Mouse (Mus musculus): ENCODE measurements around the gene Cyp2ab1. TPM values are rescaled to one million over a fixed set of nuclear protein-coding genes. Genes with fewer than 3 reads are reported as not detected.
"Not testable (repeated sequence)": the region's sequence is repeated elsewhere in the genome, so short reads cannot be mapped to it uniquely, and the experiment has no call there.

Cyp2ab1 gene
- not detected in 2 replicates for polyA plus RNA-seq (2014; fragmentation: Nextera tagmentation; extraction: Ambion mirVana)

GRCm38 (mm10) chr16:20325286-20325685 lies at the start of gene Cyp2ab1:
TSS of gene Cyp2ab1 (minus strand) at chr16:20325404.
- 65% methylated on average over 5 of the region's 5 CpGs for WGBS
- no peak for DNase-seq (ENCODE audit: low spot score)
- H3K4me3 ChIP-seq (ENCODE audit: low read depth, low read length), result no peak within 1 kb of the TSS
- H3K27ac ChIP-seq (ENCODE audit: low read depth), result no peak within 1 kb of the TSS
- H3K4me1 ChIP-seq (replicated peaks; ENCODE audit: control insufficient read depth, insufficient read depth, low read length), result no peaks in the 10 kb centered on the region
- H3K36me3 ChIP-seq (ENCODE audit: control insufficient read depth, insufficient read depth, low read length), result no peaks in the 10 kb centered on the region
- no peak within 1 kb of the TSS for H3K9ac ChIP-seq (ENCODE audit: low read length)
- no peak within 1 kb of the TSS for H3K4me2 ChIP-seq (ENCODE audit: low read length)
- H3K27me3 ChIP-seq (replicated peaks; ENCODE audit: control insufficient read depth, insufficient read depth, low read length), result no peaks in the 10 kb centered on the region
- H3K9me3 ChIP-seq (ENCODE audit: control insufficient read depth, low read length), result no peaks in the 10 kb centered on the region
- ATAC-seq (replicated peaks; ENCODE audit: low FRiP score, low TSS enrichment, low read depth), result no peak

- DNase-seq (ENCODE audit: low spot score) (no peak), ATAC-seq (replicated peaks; ENCODE audit: low FRiP score, low TSS enrichment, low read depth) (no peak)
- Histone ChIP-seq H3K4me1 (replicated peaks; ENCODE audit: control insufficient read depth, insufficient read depth, low read length) (no peaks in the 10 kb centered on the region), H3K27ac (ENCODE audit: low read depth) (no peak overlapping the region), H3K36me3 (ENCODE audit: control insufficient read depth, insufficient read depth, low read length) (peaks cover 62% of the 10 kb centered on the region), H3K9ac (ENCODE audit: low read length) (no peak overlapping the region), H3K4me2 (ENCODE audit: low read length) (no peak overlapping the region), H3K9me3 (ENCODE audit: control insufficient read depth, low read length) (no peaks in the 10 kb centered on the region), H3K4me3 (ENCODE audit: low read depth, low read length) (no peak overlapping the region), H3K27me3 (replicated peaks; ENCODE audit: control insufficient read depth, insufficient read depth, low read length) (no peaks in the 10 kb centered on the region)
- 69% methylated on average over 4 of the region's 4 CpGs for WGBS
These were observed 46.5 kb upstream of the Cyp2ab1 start for GRCm38 (mm10) chr16:20371731-20372130.

DNA sequence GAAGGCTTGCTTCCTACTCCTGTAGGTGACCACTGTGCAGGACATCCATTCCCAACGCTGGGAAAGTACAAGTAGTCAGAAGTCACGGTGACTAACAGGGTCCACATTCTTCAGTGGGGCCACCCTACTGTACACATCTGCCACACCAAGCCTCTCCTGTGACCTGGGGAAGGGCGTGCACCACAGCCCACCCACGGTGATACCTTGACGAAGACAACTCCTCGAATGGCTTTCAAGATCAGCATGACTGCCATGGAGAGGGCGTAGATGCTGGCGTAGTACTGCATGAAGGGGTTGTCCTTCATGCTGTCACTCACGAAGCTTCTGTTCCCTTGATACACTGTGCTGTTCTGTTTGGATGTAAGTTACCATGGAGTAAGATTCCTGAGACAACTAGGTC lies 43.0 kb upstream of the Cyp2ab1 start:
- ATAC-seq (replicated peaks; ENCODE audit: low FRiP score, low TSS enrichment, low read depth), result no peak
- no peak overlapping the region for H3K9ac ChIP-seq (ENCODE audit: low read length)
- peaks cover 67% of the 10 kb centered on the region for H3K36me3 ChIP-seq (ENCODE audit: control insufficient read depth, insufficient read depth, low read length)
- 91% methylated on average over 9 of the region's 9 CpGs for WGBS
- no peaks in the 10 kb centered on the region for H3K4me1 ChIP-seq (replicated peaks; ENCODE audit: control insufficient read depth, insufficient read depth, low read length)
- H3K4me3 ChIP-seq (ENCODE audit: low read depth, low read length), result no peak overlapping the region
- H3K9me3 ChIP-seq (ENCODE audit: control insufficient read depth, low read length), result no peaks in the 10 kb centered on the region
- no peak for DNase-seq (ENCODE audit: low spot score)
- H3K4me2 ChIP-seq (ENCODE audit: low read length), result no peak overlapping the region
- H3K27ac ChIP-seq (ENCODE audit: low read depth), result no peak overlapping the region
- no peaks in the 10 kb centered on the region for H3K27me3 ChIP-seq (replicated peaks; ENCODE audit: control insufficient read depth, insufficient read depth, low read length)

DNA sequence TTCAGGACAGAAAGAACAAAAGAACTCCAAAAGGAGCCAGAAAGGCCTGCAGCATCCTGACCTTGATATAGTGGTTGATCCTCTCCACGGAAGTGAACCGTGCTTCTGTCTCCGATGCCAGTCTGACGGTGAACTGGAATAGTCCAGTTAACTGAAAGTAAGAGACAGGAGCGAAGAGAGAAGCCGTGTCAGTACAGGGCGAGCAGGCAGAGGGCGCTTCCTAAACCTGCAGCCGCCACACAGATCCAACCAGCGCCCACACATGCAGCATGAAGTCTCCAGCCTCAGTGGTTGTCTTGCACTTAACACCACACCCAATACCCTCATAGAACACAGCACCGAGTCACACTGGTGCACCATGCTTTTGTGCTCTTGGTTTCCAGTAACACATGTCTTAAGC lies 36.9 kb upstream of the Cyp2ab1 start:
- 90% methylated on average over 11 of the region's 11 CpGs for WGBS
- Histone ChIP-seq H3K4me2 (ENCODE audit: low read length) (no peak overlapping the region), H3K36me3 (ENCODE audit: control insufficient read depth, insufficient read depth, low read length) (peaks cover 74% of the 10 kb centered on the region), H3K9ac (ENCODE audit: low read length) (no peak overlapping the region), H3K27ac (ENCODE audit: low read depth) (no peak overlapping the region), H3K4me1 (replicated peaks; ENCODE audit: control insufficient read depth, insufficient read depth, low read length) (no peaks in the 10 kb centered on the region), H3K27me3 (replicated peaks; ENCODE audit: control insufficient read depth, insufficient read depth, low read length) (no peaks in the 10 kb centered on the region), H3K9me3 (ENCODE audit: control insufficient read depth, low read length) (no peaks in the 10 kb centered on the region), H3K4me3 (ENCODE audit: low read depth, low read length) (no peak overlapping the region)
- ATAC-seq (replicated peaks; ENCODE audit: low FRiP score, low TSS enrichment, low read depth) (no peak), DNase-seq (ENCODE audit: low spot score) (no peak)

GRCm38 (mm10) chr16:20361496-20361895 lies 36.3 kb upstream of the Cyp2ab1 start:
- H3K4me2 ChIP-seq (ENCODE audit: low read length); H3K27me3 ChIP-seq (replicated peaks; ENCODE audit: control insufficient read depth, insufficient read depth, low read length); H3K9me3 ChIP-seq (ENCODE audit: control insufficient read depth, low read length); H3K27ac ChIP-seq (ENCODE audit: low read depth); H3K4me1 ChIP-seq (replicated peaks; ENCODE audit: control insufficient read depth, insufficient read depth, low read length); H3K9ac ChIP-seq (ENCODE audit: low read length); ATAC-seq (replicated peaks; ENCODE audit: low FRiP score, low TSS enrichment, low read depth); DNase-seq (ENCODE audit: low spot score); H3K4me3 ChIP-seq (ENCODE audit: low read depth, low read length): not testable (repeated sequence)
- WGBS, result 94% methylated on average over 3 of the region's 3 CpGs
- peaks cover 75% of the 10 kb centered on the region for H3K36me3 ChIP-seq (ENCODE audit: control insufficient read depth, insufficient read depth, low read length)

DNA sequence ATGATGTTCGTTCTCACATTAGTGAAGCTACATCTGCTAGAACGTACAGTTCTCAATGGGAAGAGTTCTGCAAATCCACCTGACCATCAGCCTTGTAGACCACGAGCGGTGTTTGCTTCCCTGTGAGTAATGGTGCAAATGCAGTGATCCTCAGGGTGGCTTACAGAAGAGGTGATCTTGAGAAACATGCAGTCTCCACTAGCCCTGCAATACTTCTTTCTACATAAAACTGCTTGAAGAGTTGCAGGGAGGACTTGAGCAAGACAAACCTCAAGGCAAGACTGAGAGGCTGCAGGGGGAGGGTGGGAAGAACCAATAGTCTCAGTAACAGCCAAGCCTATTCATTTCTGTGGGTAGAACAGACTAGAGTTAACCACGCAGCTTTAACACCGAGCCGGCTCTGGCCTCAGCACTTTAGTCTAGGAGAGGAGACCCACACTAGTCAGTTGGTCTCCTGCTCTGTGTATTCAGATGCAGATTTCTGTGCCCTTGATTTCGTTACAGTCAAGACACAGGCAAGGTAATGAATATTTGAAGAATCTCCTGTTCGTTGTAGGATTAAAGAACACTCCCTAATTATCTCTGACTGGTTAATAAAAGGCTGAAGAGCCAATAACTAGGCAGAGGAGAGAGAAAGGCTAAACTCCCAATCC lies 34.6 kb upstream of the Cyp2ab1 start:
- ATAC-seq (replicated peaks; ENCODE audit: low FRiP score, low TSS enrichment, low read depth), result no peak
- Histone ChIP-seq H3K36me3 (ENCODE audit: control insufficient read depth, insufficient read depth, low read length) (peaks cover 75% of the 10 kb centered on the region), H3K4me1 (replicated peaks; ENCODE audit: control insufficient read depth, insufficient read depth, low read length) (no peaks in the 10 kb centered on the region), H3K9me3 (ENCODE audit: control insufficient read depth, low read length) (no peaks in the 10 kb centered on the region), H3K27ac (ENCODE audit: low read depth) (no peak overlapping the region), H3K4me2 (ENCODE audit: low read length) (no peak overlapping the region), H3K4me3 (ENCODE audit: low read depth, low read length) (no peak overlapping the region), H3K9ac (ENCODE audit: low read length) (no peak overlapping the region), H3K27me3 (replicated peaks; ENCODE audit: control insufficient read depth, insufficient read depth, low read length) (no peaks in the 10 kb centered on the region)
- WGBS, result 89% methylated on average over 9 of the region's 9 CpGs
- DNase-seq (ENCODE audit: low spot score), result no peak

- H3K4me2 ChIP-seq (ENCODE audit: low read length), result no peak overlapping the region
- no peak overlapping the region for H3K27ac ChIP-seq (ENCODE audit: low read depth)
- H3K9ac ChIP-seq (ENCODE audit: low read length), result no peak overlapping the region
- ATAC-seq (replicated peaks; ENCODE audit: low FRiP score, low TSS enrichment, low read depth) (no peak), DNase-seq (ENCODE audit: low spot score) (no peak)
- no peaks in the 10 kb centered on the region for H3K9me3 ChIP-seq (ENCODE audit: control insufficient read depth, low read length)
- no peak overlapping the region for H3K4me3 ChIP-seq (ENCODE audit: low read depth, low read length)
- H3K27me3 ChIP-seq (replicated peaks; ENCODE audit: control insufficient read depth, insufficient read depth, low read length), result no peaks in the 10 kb centered on the region
- no peaks in the 10 kb centered on the region for H3K4me1 ChIP-seq (replicated peaks; ENCODE audit: control insufficient read depth, insufficient read depth, low read length)
- peaks cover 60% of the 10 kb centered on the region for H3K36me3 ChIP-seq (ENCODE audit: control insufficient read depth, insufficient read depth, low read length)
- 87% methylated on average over 5 of the region's 5 CpGs for WGBS
These were observed 32.6 kb upstream of the Cyp2ab1 start for GRCm38 (mm10) chr16:20357837-20358236.

GRCm38 (mm10) chr16:20354762-20355161 lies 29.6 kb upstream of the Cyp2ab1 start:
- H3K4me2 ChIP-seq (ENCODE audit: low read length), result no peak overlapping the region
- no peak overlapping the region for H3K9ac ChIP-seq (ENCODE audit: low read length)
- no peaks in the 10 kb centered on the region for H3K9me3 ChIP-seq (ENCODE audit: control insufficient read depth, low read length)
- no peak for DNase-seq (ENCODE audit: low spot score)
- H3K36me3 ChIP-seq (ENCODE audit: control insufficient read depth, insufficient read depth, low read length), result peaks cover 44% of the 10 kb centered on the region
- no peak overlapping the region for H3K4me3 ChIP-seq (ENCODE audit: low read depth, low read length)
- WGBS, result 92% methylated on average over 2 of the region's 2 CpGs
- no peak for ATAC-seq (replicated peaks; ENCODE audit: low FRiP score, low TSS enrichment, low read depth)
- no peaks in the 10 kb centered on the region for H3K27me3 ChIP-seq (replicated peaks; ENCODE audit: control insufficient read depth, insufficient read depth, low read length)
- H3K4me1 ChIP-seq (replicated peaks; ENCODE audit: control insufficient read depth, insufficient read depth, low read length), result no peaks in the 10 kb centered on the region
- no peak overlapping the region for H3K27ac ChIP-seq (ENCODE audit: low read depth)

- Histone ChIP-seq H3K36me3 (ENCODE audit: control insufficient read depth, insufficient read depth, low read length) (peaks cover 41% of the 10 kb centered on the region), H3K27me3 (replicated peaks; ENCODE audit: control insufficient read depth, insufficient read depth, low read length) (no peaks in the 10 kb centered on the region), H3K9ac (ENCODE audit: low read length) (no peak overlapping the region), H3K4me1 (replicated peaks; ENCODE audit: control insufficient read depth, insufficient read depth, low read length) (no peaks in the 10 kb centered on the region), H3K9me3 (ENCODE audit: control insufficient read depth, low read length) (no peaks in the 10 kb centered on the region), H3K4me2 (ENCODE audit: low read length) (no peak overlapping the region), H3K27ac (ENCODE audit: low read depth) (no peak overlapping the region), H3K4me3 (ENCODE audit: low read depth, low read length) (no peak overlapping the region)
- 96% methylated on average over 1 of the region's 1 CpGs for WGBS
- ATAC-seq (replicated peaks; ENCODE audit: low FRiP score, low TSS enrichment, low read depth) (no peak), DNase-seq (ENCODE audit: low spot score) (no peak)
These were observed 28.8 kb upstream of the Cyp2ab1 start for GRCm38 (mm10) chr16:20354011-20354410.

Data from intestine, embryonic 14.5 days (tissue).